In genomic region chr12:3875474-3875873, GRCm38 (mm10) we compare ENCODE assay signal across 22 mouse cellular contexts.
DNase-seq lines count a peak whose midpoint lies in the region; TF ChIP-seq lines count a peak whose summit lies in the region.
"Had no signal": no experiment of that assay in that cellular context is flagged by ENCODE, and none has a peak within 500 bp of the region (broad histone marks: within the 10 kb centered on the region; RNA-seq: fewer than 3 reads in every experiment).

No protein-coding gene starts in this region.

- H3K4me1 ChIP-seq in E14TG2a.4 (replicated peaks; ENCODE audit: low read depth, low read length): peaks cover 91% of the 10 kb centered on the region

- TF ChIP-seq CTCF in gastrocnemius, adult 2 months (IDR thresholded peaks at IDR 0.05): peak; percentile 48
- peak; percentile 50 for TF ChIP-seq CTCF in left cerebral cortex, adult 2 months (IDR thresholded peaks at IDR 0.05)
- TF ChIP-seq CTCF in E14TG2a.4 (conservative IDR thresholded peaks at IDR 0.05; ENCODE audit: low read length): 0 out of 2 replicates have a peak, but pooled peaks have one; percentile 8

- intact Hi-C loops in gastrocnemius, adult 2 months (cut with DNase I): no loop called here
- intact Hi-C loops in left cerebral cortex, adult 2 months (cut with DNase I): no loop called here
- intact Hi-C loops in left cerebral cortex, postnatal 14 days (cut with DNase I): no loop called here

- no peaks in the 10 kb centered on the region for H3K36me3 ChIP-seq in E14TG2a.4 (ENCODE audit: insufficient read depth, low read length)
- H3K36me3 ChIP-seq: G1E had no signal

- H3K4me3 ChIP-seq in gastrocnemius, adult 2 months: no peak overlapping the region
- H3K4me3 ChIP-seq in left cerebral cortex, adult 2 months: no peak overlapping the region
- no peak overlapping the region for H3K4me3 ChIP-seq in E14TG2a.4 (replicated peaks; ENCODE audit: low read length)
- H3K4me3 ChIP-seq: forebrain, embryonic 10.5 days; heart, embryonic 12.5 days; hindbrain, embryonic 10.5 days; limb, embryonic 10.5 days; lung, embryonic 15.5 days had no signal

- H3K9me3 ChIP-seq in E14TG2a.4 (ENCODE audit: low read length): no peaks in the 10 kb centered on the region
- H3K9me3 ChIP-seq: forebrain, embryonic 10.5 days; G1E; heart, embryonic 12.5 days; hindbrain, embryonic 10.5 days; limb, embryonic 10.5 days; lung, embryonic 15.5 days had no signal

- no peak overlapping the region for H3K27ac ChIP-seq in gastrocnemius, adult 2 months
- no peak overlapping the region for H3K27ac ChIP-seq in left cerebral cortex, adult 2 months
- H3K27ac ChIP-seq: forebrain, embryonic 10.5 days; hindbrain, embryonic 10.5 days; limb, embryonic 10.5 days; lung, embryonic 15.5 days had no signal

- no peak for DNase-seq in gastrocnemius, adult 2 months
- DNase-seq in gastrocnemius, postnatal 10 days: no peak
- DNase-seq in left cerebral cortex, adult 2 months (ENCODE audit: extremely low spot score in 1 of 2, low spot score in 2 of 2): no peak
- no peak for DNase-seq in left cerebral cortex, adult 8-10 months (ENCODE audit: low spot score in 2 of 2)
- peak; percentile 36 for DNase-seq in 3T3-L1 (ENCODE audit: low read depth, low spot score)
- DNase-seq in left cerebral cortex, postnatal 14 days (ENCODE audit: low spot score in 2 of 2): no peak
- DNase-seq in Muller cell, postnatal 12 days (ENCODE audit: inconsistent ontology term): no peak
- DNase-seq: adrenal gland, postnatal 10 days; cerebellum, adult 18-20 months; cerebellum, postnatal 14 days; heart, postnatal 10 days; kidney, adult 8-10 months; kidney, postnatal 14 days; thymus, adult 2 months; thymus, postnatal 4 days had no signal

- H3K27me3 ChIP-seq in E14TG2a.4 (ENCODE audit: insufficient read depth, low read length): no peaks in the 10 kb centered on the region
- H3K27me3 ChIP-seq: heart, embryonic 12.5 days; lung, embryonic 15.5 days had no signal
